Mouse (Mus musculus) CH12.LX (cell line): ENCODE data around the gene Tmed6. TPM values are rescaled to one million over a fixed set of nuclear protein-coding genes. Genes with fewer than 3 reads are reported as not detected.

Experiments used
- DNase-seq: peaks from one replicate; pipeline ENCODE4 v3.0.0-alpha.2; 2013; ENCODE audit errors: extremely low read depth
- H3K27ac ChIP-seq: 2 replicates; pipeline ENCODE4 v1.5.1; 2012; ENCODE audit warnings: low read depth, mild to moderate bottlenecking, control low read depth, moderate library complexity; ENCODE audit not compliant: insufficient read depth
- H3K27me3 ChIP-seq: replicated peaks from 2 replicates; pipeline ENCODE3; 2012; ENCODE audit warnings: inconsistent platforms
- H3K36me3 ChIP-seq, 2 experiments: replicated peaks in 1 of 2; 2 replicates each; pipeline versions ENCODE3 to v1.6.1; 2012; ENCODE audit warnings: inconsistent platforms in 1 of 2, low read length in 1 of 2, mild to moderate bottlenecking in 1 of 2, mixed read lengths in 1 of 2, moderate library complexity in 1 of 2; ENCODE audit not compliant: control insufficient read depth in 1 of 2, insufficient read depth in 1 of 2
- H3K4me1 ChIP-seq, 2 experiments: 2 replicates each; pipeline ENCODE4 v1.6.1; 2012; ENCODE audit warnings: inconsistent platforms in 1 of 2, moderate library complexity in 1 of 2; ENCODE audit not compliant: insufficient read depth in 2 of 2, control insufficient read depth in 1 of 2
- H3K4me2 ChIP-seq: 2 replicates; pipeline ENCODE4 v1.6.1; 2012; ENCODE audit warnings: low read depth, mild to moderate bottlenecking, control low read depth; ENCODE audit not compliant: poor library complexity, insufficient read depth, severe bottlenecking
- H3K4me3 ChIP-seq, 3 experiments: fragments of 150-350 bp in 1 of 3; sonication (generic) in 1 of 3; replicated peaks in 1 of 3; 2 replicates each; pipeline versions ENCODE3 to v1.5.1; 2011 to 2012; ENCODE audit warnings: low read depth in 2 of 3, low read length in 2 of 3, mild to moderate bottlenecking in 2 of 3, moderate library complexity in 2 of 3, control low read depth in 1 of 3, improper control_type of control experiment in 1 of 3, inconsistent platforms in 1 of 3, mixed read lengths in 1 of 3; ENCODE audit not compliant: poor library complexity in 1 of 3
- H3K79me2 ChIP-seq: replicated peaks from 2 replicates; pipeline ENCODE4 v1.6.1; 2012; ENCODE audit warnings: mild to moderate bottlenecking, moderate library complexity; ENCODE audit not compliant: control insufficient read depth, poor library complexity, insufficient read depth, severe bottlenecking; ENCODE audit errors: extremely low read depth
- H3K9ac ChIP-seq: 2 replicates; pipeline ENCODE4 v1.6.1; 2012; ENCODE audit warnings: low read depth, mild to moderate bottlenecking, control low read depth, moderate library complexity; ENCODE audit not compliant: insufficient read depth
- H3K9me3 ChIP-seq: replicated peaks from 2 replicates; pipeline ENCODE3; 2012; ENCODE audit warnings: low read length, inconsistent platforms, mixed read lengths
- BHLHE40 ChIP-seq: IDR thresholded peaks from 2 replicates; pipeline ENCODE4 v1.6.1; 2011; ENCODE audit warnings: mild to moderate bottlenecking, low read depth, low read length, improper control_type of control experiment
- GABPA ChIP-seq: IDR thresholded peaks from 2 replicates; pipeline ENCODE4 v1.6.1; 2012; ENCODE audit warnings: low read depth, low read length, improper control_type of control experiment, inconsistent platforms; ENCODE audit not compliant: insufficient replicate concordance
- JUN ChIP-seq: IDR thresholded peaks from 2 replicates; pipeline ENCODE4 v1.6.1; 2011; ENCODE audit warnings: low read depth, mild to moderate bottlenecking, low read length, improper control_type of control experiment, moderate library complexity; ENCODE audit not compliant: insufficient read depth
- JUND ChIP-seq: conservative IDR thresholded peaks from 2 replicates; pipeline ENCODE4 v1.6.1; 2011; ENCODE audit warnings: low read depth, low read length, improper control_type of control experiment
- KAT2A ChIP-seq: IDR thresholded peaks from 2 replicates; pipeline ENCODE4 v1.6.1; 2012; ENCODE audit warnings: low read length, improper control_type of control experiment, inconsistent platforms; ENCODE audit not compliant: insufficient replicate concordance
- MEF2A ChIP-seq: IDR thresholded peaks from 2 replicates; pipeline ENCODE4 v1.6.1; 2014; ENCODE audit warnings: low read depth, mild to moderate bottlenecking, inconsistent platforms, low read length, improper control_type of control experiment, borderline replicate concordance
- MXI1 ChIP-seq: IDR thresholded peaks from 2 replicates; pipeline ENCODE4 v1.6.1; 2011; ENCODE audit warnings: mild to moderate bottlenecking, low read depth, low read length, improper control_type of control experiment
- NRF1 ChIP-seq: IDR thresholded peaks from 2 replicates; pipeline ENCODE4 v1.6.1; 2014; ENCODE audit warnings: low read depth, mild to moderate bottlenecking, inconsistent platforms, low read length, improper control_type of control experiment, moderate library complexity
- PAX5 ChIP-seq: IDR thresholded peaks from 2 replicates; pipeline ENCODE4 v1.6.1; 2012; ENCODE audit warnings: low read length, inconsistent platforms, mixed read lengths
- RAD21 ChIP-seq: IDR thresholded peaks from 2 replicates; pipeline ENCODE4 v1.6.1; 2011; ENCODE audit warnings: low read depth, mild to moderate bottlenecking, low read length, improper control_type of control experiment, moderate library complexity
- SMC3 ChIP-seq: IDR thresholded peaks from 2 replicates; pipeline ENCODE4 v1.6.1; 2011; ENCODE audit warnings: low read depth, low read length, improper control_type of control experiment
- ZKSCAN1 ChIP-seq: IDR thresholded peaks from 2 replicates; pipeline ENCODE4 v1.6.1; 2012; ENCODE audit warnings: low read depth, inconsistent platforms, low read length, improper control_type of control experiment, borderline replicate concordance
- ZNF384 ChIP-seq: IDR thresholded peaks from 2 replicates; pipeline ENCODE4 v1.6.1; 2012; ENCODE audit warnings: low read depth, low read length, improper control_type of control experiment, inconsistent platforms
- dilution Hi-C: fragments of 300-500 bp; cut with MboI; formaldehyde crosslinking; loops from 2 replicates; pipeline ENCODE4 v1.14.3; 2020; ENCODE audit warnings: low sequenced_read_pairs; ENCODE audit not compliant: extremely low pct_unique_long_range_greater_than_20kb, extremely low pct_ligation_motif_present
- in situ Hi-C: fragments of 300-500 bp; cut with MboI; formaldehyde crosslinking; loops from 3 replicates; pipeline ENCODE4 v1.14.3; 2019; ENCODE audit warnings: low sequenced_read_pairs, low pct_ligation_motif_present, low pct_unique_long_range_greater_than_20kb, mixed read lengths
- polyA plus RNA-seq: library from polyadenylated mRNA; unstranded; fragments of >175 nt; gene quantifications from 2 replicates; pipeline ENCODE4 v1.2.1, GENCODE M21; 2012; ENCODE audit warnings: low read depth; ENCODE audit not compliant: insufficient read length
- total RNA-seq, 2 experiments: library from RNA; depleted of rRNA; stranded (reverse); fragments of 300-350 nt in 1 of 2; fragments of >200 nt in 1 of 2; gene quantifications; 2 replicates each; pipeline ENCODE4 v1.2.3; 2012 to 2014

Tmed6 gene
- total and polyA plus RNA-seq, 3 experiments = 0.36 to 0.97 TPM; not detected in 1

- DNase-seq = no peak
- Histone ChIP-seq H3K79me2 (no peaks in the 10 kb centered on the region), H3K4me2 (no peak overlapping the region), H3K4me1 (no peaks in the 10 kb centered on the region), H3K4me3 (no peak overlapping the region), H3K9me3 (no peaks in the 10 kb centered on the region), H3K27ac (no peak overlapping the region), H3K27me3 (no peaks in the 10 kb centered on the region), H3K36me3 (peaks cover 0 to 5% of the 10 kb centered on the region in 2 experiments), H3K9ac (no peak overlapping the region)
- dilution Hi-C loops (no loop called here), in situ Hi-C loops (no loop called here)
- TF ChIP-seq NRF1 = no peak
- no peak for TF ChIP-seq SMC3
- no peak for TF ChIP-seq GABPA
- TF ChIP-seq BHLHE40 = no peak
- no peak for TF ChIP-seq JUND
- TF ChIP-seq KAT2A = no peak
- no peak for TF ChIP-seq ZKSCAN1
- no peak for TF ChIP-seq MEF2A
- TF ChIP-seq JUN = no peak
- TF ChIP-seq ZNF384 = no peak
- TF ChIP-seq PAX5 = no peak
- no peak for TF ChIP-seq MXI1
- no peak for TF ChIP-seq RAD21
Observed at GRCm38 (mm10) chr8:107012666-107013065, 52.8 kb downstream of the Tmed6 start.

Other genes with a start within 250 kb of the Tmed6 start
- 3.7 and 4.7 TPM in 2 replicates for gene Has3, start 195.4 kb downstream of the Tmed6 start, total RNA-seq (2012; rRNA removed)
- gene Has3, start 195.4 kb downstream of the Tmed6 start, total RNA-seq (2014; rRNA removed) = 0.07 TPM in 1 of 2 replicates, not detected in the other
- 0.29 and 0.31 TPM in 2 replicates for gene Has3, start 195.4 kb downstream of the Tmed6 start, polyA plus RNA-seq
- gene Utp4, start 172.0 kb downstream of the Tmed6 start, total RNA-seq (2012; rRNA removed) = 80.6 and 114 TPM in 2 replicates
- 152 and 156 TPM in 2 replicates for gene Utp4, start 172.0 kb downstream of the Tmed6 start, total RNA-seq (2014; rRNA removed)
- gene Utp4, start 172.0 kb downstream of the Tmed6 start, polyA plus RNA-seq = 183 and 202 TPM in 2 replicates
- gene Sntb2, start 129.9 kb downstream of the Tmed6 start, total RNA-seq (2012; rRNA removed) = 2.1 and 2.3 TPM in 2 replicates
- 0.86 and 1.4 TPM in 2 replicates for gene Sntb2, start 129.9 kb downstream of the Tmed6 start, total RNA-seq (2014; rRNA removed)
- 0.95 and 1.3 TPM in 2 replicates for gene Sntb2, start 129.9 kb downstream of the Tmed6 start, polyA plus RNA-seq
- gene Vps4a, start 34.4 kb downstream of the Tmed6 start, total RNA-seq (2012; rRNA removed) = 26.9 and 28.6 TPM in 2 replicates
- 30.8 and 31.4 TPM in 2 replicates for gene Vps4a, start 34.4 kb downstream of the Tmed6 start, total RNA-seq (2014; rRNA removed)
- gene Vps4a, start 34.4 kb downstream of the Tmed6 start, polyA plus RNA-seq = 26.3 and 27.1 TPM in 2 replicates
- gene Pdf, start 17.0 kb downstream of the Tmed6 start, total RNA-seq (2012; rRNA removed) = 34.6 and 43.7 TPM in 2 replicates
- gene Pdf, start 17.0 kb downstream of the Tmed6 start, total RNA-seq (2014; rRNA removed) = 49.4 and 50.2 TPM in 2 replicates
- gene Pdf, start 17.0 kb downstream of the Tmed6 start, polyA plus RNA-seq = 36.8 and 38.9 TPM in 2 replicates
- gene Cog8, start 9.0 kb downstream of the Tmed6 start, total RNA-seq (2012; rRNA removed) = 24.2 and 30.7 TPM in 2 replicates
- 35.6 and 39.3 TPM in 2 replicates for gene Cog8, start 9.0 kb downstream of the Tmed6 start, total RNA-seq (2014; rRNA removed)
- 31.5 and 35.3 TPM in 2 replicates for gene Cog8, start 9.0 kb downstream of the Tmed6 start, polyA plus RNA-seq
- 166 and 205 TPM in 2 replicates for gene Nip7, start 8.8 kb downstream of the Tmed6 start, total RNA-seq (2012; rRNA removed)
- gene Nip7, start 8.8 kb downstream of the Tmed6 start, total RNA-seq (2014; rRNA removed) = 210 and 226 TPM in 2 replicates
- 231 and 233 TPM in 2 replicates for gene Nip7, start 8.8 kb downstream of the Tmed6 start, polyA plus RNA-seq
- 12.5 and 14.5 TPM in 2 replicates for gene Terf2, start 30.9 kb upstream of the Tmed6 start, total RNA-seq (2012; rRNA removed)
- 18.3 and 21.0 TPM in 2 replicates for gene Terf2, start 30.9 kb upstream of the Tmed6 start, total RNA-seq (2014; rRNA removed)
- gene Terf2, start 30.9 kb upstream of the Tmed6 start, polyA plus RNA-seq = 33.2 and 33.7 TPM in 2 replicates
- gene Cyb5b, start 85.0 kb upstream of the Tmed6 start, total RNA-seq (2012; rRNA removed) = 74.0 and 90.8 TPM in 2 replicates
- 146 and 156 TPM in 2 replicates for gene Cyb5b, start 85.0 kb upstream of the Tmed6 start, total RNA-seq (2014; rRNA removed)
- gene Cyb5b, start 85.0 kb upstream of the Tmed6 start, polyA plus RNA-seq = 107 and 108 TPM in 2 replicates
- gene Nfat5, start 227.8 kb upstream of the Tmed6 start, total RNA-seq (2012; rRNA removed) = 16.8 and 18.6 TPM in 2 replicates
- 11.3 and 13.2 TPM in 2 replicates for gene Nfat5, start 227.8 kb upstream of the Tmed6 start, total RNA-seq (2014; rRNA removed)
- gene Nfat5, start 227.8 kb upstream of the Tmed6 start, polyA plus RNA-seq = 29.1 and 36.2 TPM in 2 replicates